Mouse (Mus musculus) CH12.LX (cell line): ENCODE measurements around the gene Gm8332.
"Not testable (repeated sequence)": the region's sequence is repeated elsewhere in the genome, so short reads cannot be mapped to it uniquely, and the experiment has no call there.

Experiments used
- MXI1 ChIP-seq: IDR thresholded peaks from 2 replicates; pipeline ENCODE4 v1.6.1; 2011; ENCODE audit warnings: mild to moderate bottlenecking, low read depth, low read length, improper control_type of control experiment
- NRF1 ChIP-seq: IDR thresholded peaks from 2 replicates; pipeline ENCODE4 v1.6.1; 2014; ENCODE audit warnings: low read depth, mild to moderate bottlenecking, inconsistent platforms, low read length, improper control_type of control experiment, moderate library complexity
- RCOR1 ChIP-seq: conservative IDR thresholded peaks from 2 replicates; pipeline ENCODE4 v1.6.1; 2012; ENCODE audit warnings: low read depth, mild to moderate bottlenecking, inconsistent platforms, low read length, improper control_type of control experiment
- TCF12 ChIP-seq: IDR thresholded peaks from 2 replicates; pipeline ENCODE4 v1.6.1; 2014; ENCODE audit warnings: low read depth, mild to moderate bottlenecking, inconsistent platforms, low read length, improper control_type of control experiment
- ZKSCAN1 ChIP-seq: IDR thresholded peaks from 2 replicates; pipeline ENCODE4 v1.6.1; 2012; ENCODE audit warnings: low read depth, inconsistent platforms, low read length, improper control_type of control experiment, borderline replicate concordance

DNA sequence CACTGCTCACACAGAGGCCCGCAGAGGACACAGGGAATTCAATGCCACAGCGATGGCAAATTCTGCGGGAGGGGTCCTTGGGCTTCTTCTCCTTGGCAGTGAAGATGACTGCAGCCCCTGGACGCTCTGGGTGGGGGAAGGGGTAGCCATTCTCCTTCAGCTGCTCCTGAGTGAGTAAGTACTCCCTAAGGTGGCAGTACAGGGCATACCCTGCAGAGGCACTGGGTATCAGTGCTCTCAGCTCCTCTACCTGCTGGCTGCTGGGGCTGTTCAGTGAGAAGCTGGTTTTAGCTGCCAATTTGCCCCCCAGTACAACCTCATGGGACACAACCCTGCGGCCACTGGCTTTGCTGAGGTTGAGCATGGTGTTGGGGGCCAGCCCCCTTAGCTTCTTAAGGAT lies 35.3 kb upstream of the Gm8332 start:
- TF ChIP-seq MXI1, RCOR1, TCF12, ZKSCAN1, NRF1: not testable (repeated sequence)
